Mouse (Mus musculus): ENCODE data around the gene BC034090.

BC034090 gene

GRCm38 (mm10) chr1:155215066-155215764 is 29.0 kb downstream of the BC034090 start:
- DNase-seq (ENCODE audit: low spot score) = no peak

GRCm38 (mm10) chr1:155213912-155214311 is 30.3 kb downstream of the BC034090 start:
- no peak for DNase-seq (ENCODE audit: low spot score)

- no peak for DNase-seq (ENCODE audit: low spot score)
These were observed 31.1 kb downstream of the BC034090 start for GRCm38 (mm10) chr1:155212936-155213774.

GRCm38 (mm10) chr1:155212493-155212892 is 31.8 kb downstream of the BC034090 start:
- DNase-seq (ENCODE audit: low spot score) = no peak

- no peak for DNase-seq (ENCODE audit: low spot score)
These were observed 32.2 kb downstream of the BC034090 start for GRCm38 (mm10) chr1:155212081-155212480.

- no peak for DNase-seq (ENCODE audit: low spot score)
These were observed 33.2 kb downstream of the BC034090 start for GRCm38 (mm10) chr1:155211017-155211416.

- no peak for DNase-seq (ENCODE audit: low spot score)
These were observed 34.1 kb downstream of the BC034090 start for GRCm38 (mm10) chr1:155210011-155210763.

GRCm38 (mm10) chr1:155207859-155208258 is 36.4 kb downstream of the BC034090 start:
- no peak for DNase-seq (ENCODE audit: low spot score)

GRCm38 (mm10) chr1:155205822-155206660 is 38.2 kb downstream of the BC034090 start:
- no peak for DNase-seq (ENCODE audit: low spot score)

GRCm38 (mm10) chr1:155205311-155205710 is 38.9 kb downstream of the BC034090 start:
- DNase-seq (ENCODE audit: low spot score) = no peak

- no peak for DNase-seq (ENCODE audit: low spot score)
These were observed 39.6 kb downstream of the BC034090 start for GRCm38 (mm10) chr1:155204560-155205162.

GRCm38 (mm10) chr1:155203954-155204353 is 40.3 kb downstream of the BC034090 start:
- DNase-seq (ENCODE audit: low spot score) = no peak

- no peak for DNase-seq (ENCODE audit: low spot score)
These were observed 41.1 kb downstream of the BC034090 start for GRCm38 (mm10) chr1:155203101-155203500.

- DNase-seq (ENCODE audit: low spot score) = no peak
These were observed 41.8 kb downstream of the BC034090 start for GRCm38 (mm10) chr1:155202472-155202871.

GRCm38 (mm10) chr1:155201914-155202313 is 42.3 kb downstream of the BC034090 start:
- DNase-seq (ENCODE audit: low spot score) = no peak

GRCm38 (mm10) chr1:155201373-155201879 is 42.8 kb downstream of the BC034090 start:
- DNase-seq (ENCODE audit: low spot score) = no peak

- DNase-seq (ENCODE audit: low spot score) = no peak
These were observed 43.3 kb downstream of the BC034090 start for GRCm38 (mm10) chr1:155200967-155201366.

- no peak for DNase-seq (ENCODE audit: low spot score)
These were observed 44.7 kb downstream of the BC034090 start for GRCm38 (mm10) chr1:155199522-155199921.

- no peak for DNase-seq (ENCODE audit: low spot score)
These were observed 47.6 kb downstream of the BC034090 start for GRCm38 (mm10) chr1:155196691-155197090.

- DNase-seq (ENCODE audit: low spot score) = no peak
These were observed 51.4 kb downstream of the BC034090 start for GRCm38 (mm10) chr1:155192805-155193368.

GRCm38 (mm10) chr1:155191671-155192070 is 52.6 kb downstream of the BC034090 start:
- no peak for DNase-seq (ENCODE audit: low spot score)

All from spleen, adult 12 weeks (tissue).